Mouse (Mus musculus) inflammation-experienced regulatory T-cells, adult 16 weeks (primary cell): ENCODE results near the gene Ipo13. TPM values are rescaled to one million over a fixed set of nuclear protein-coding genes. Genes with fewer than 3 reads are reported as not detected.

ENCODE experiments used
- polyA plus RNA-seq: library from polyadenylated mRNA; unstranded; fragments of 100-300 nt; shearing (Covaris generic); gene quantifications from one replicate; pipeline ENCODE4 v1.2.1, GENCODE M21; 2017

The Ipo13 gene
- 39.5 TPM for polyA plus RNA-seq

DNA sequence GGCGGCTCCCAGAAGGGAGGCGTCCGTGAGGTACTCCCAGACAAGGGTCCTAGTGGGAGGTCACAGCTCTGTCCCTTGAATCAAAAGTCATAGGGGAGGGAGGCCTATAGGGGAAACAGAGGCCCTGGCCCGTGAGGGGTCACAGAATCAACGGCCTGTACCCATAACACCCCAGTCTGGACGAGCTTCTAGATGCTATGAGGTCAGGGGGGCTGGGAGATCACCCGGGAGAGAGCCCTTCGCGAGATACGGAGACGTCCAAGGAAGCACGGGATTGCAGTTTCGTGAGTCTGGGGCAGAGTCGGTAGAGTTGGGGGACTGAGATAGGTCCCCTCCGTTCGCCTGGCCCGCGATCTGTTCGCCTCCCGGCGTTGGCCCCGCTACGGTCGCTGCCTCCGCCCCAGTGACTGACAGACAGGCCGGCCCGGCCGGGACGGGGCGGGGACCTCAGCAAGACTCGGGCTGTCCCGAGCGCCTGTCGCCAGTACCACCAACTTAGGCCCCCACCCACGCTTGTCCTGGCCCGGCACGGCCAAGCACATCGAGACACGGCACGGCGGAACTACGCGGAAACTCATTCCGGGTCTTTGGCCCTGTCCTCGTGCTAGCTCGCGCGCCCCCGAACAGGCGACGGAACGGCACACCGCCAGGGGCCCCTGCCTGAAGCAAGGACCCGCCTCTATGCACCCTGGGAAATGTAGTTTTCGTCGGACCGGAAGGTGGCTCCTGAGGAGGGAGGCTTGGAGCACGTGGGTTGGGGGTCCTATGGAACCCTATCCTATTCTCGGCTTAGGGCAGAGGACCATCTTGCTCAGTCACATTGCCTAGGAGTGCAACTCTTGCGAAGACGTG, at the start of gene Ipo13:
TSS of gene Ipo13 (minus strand) at position 409 of the 852 bp plus-strand sequence.

DNA sequence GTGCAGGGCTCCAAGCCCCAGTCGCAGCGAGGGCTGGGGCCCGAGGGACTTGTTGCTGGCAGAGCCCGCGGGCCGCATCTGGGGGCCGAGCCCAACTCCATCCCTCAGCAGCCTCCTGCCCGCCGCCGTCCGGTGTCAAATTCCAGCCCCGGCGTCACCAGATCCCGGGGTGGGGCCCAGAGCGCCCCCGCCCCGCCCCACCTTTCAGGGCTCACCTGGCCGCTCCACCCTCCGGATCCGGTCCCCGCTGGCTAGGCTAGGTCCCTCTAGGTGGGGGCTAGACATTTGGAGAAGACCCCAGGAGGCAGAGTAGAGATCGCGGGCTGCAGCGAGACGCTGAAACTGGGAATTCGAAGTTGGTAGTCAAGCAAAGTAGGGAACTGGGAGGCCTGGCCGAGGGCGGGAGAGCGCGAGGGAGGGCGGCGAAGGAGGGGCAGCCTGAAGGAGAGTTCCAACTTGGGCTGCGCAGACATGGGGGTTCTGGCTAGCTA, 14.6 kb upstream of the Ipo13 start, which contains the start of gene Artn:
TSS of gene Artn (minus strand) at position 373 of the 491 bp plus-strand sequence.

DNA sequence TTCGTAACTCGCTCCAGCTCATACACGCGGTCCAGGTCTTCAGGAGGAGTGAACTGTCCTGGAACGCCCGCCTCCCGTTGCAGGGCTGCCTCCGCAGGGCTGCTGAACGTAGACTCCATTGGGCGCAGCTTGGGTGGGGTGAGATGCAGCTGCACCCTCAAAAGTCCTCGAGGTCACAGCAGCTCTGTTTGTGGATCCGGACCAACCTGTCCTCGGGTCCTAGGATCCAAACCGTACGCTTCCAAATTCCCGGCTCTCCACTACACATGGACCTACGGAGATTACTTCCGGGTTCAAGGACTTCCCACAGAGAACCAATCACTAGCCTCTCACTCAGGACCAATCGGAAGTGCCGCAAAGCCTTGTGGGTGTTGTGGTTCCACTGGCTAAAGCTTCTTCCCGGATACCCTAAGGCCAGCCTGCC, 23.0 kb downstream of the Ipo13 start, which contains the start of gene Dph2:
TSS of gene Dph2 (minus strand) at position 295 of the 424 bp plus-strand sequence.

DNA sequence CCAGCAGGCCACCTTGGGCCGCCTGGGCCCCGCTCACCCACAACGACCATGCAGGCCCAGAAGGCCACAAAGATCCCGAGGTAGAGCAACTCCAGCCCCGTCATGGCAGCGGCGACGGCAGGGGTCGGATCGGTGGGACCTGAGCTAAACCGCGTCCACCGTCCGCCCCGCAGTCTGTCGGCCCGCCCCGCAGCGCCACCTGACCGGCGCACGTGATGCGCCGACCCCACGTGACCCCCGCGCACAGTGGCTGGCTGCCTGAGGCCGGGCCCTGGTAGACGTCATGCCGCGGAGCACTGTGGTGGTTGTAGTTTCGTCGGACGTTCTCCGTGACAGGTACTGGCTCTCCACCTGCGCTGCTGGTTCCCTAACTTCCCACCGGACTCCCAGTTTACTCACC, 27.7 kb downstream of the Ipo13 start, which contains the start of gene Atp6v0b:
TSS of gene Atp6v0b (minus strand) at position 201 of the 400 bp plus-strand sequence.

DNA sequence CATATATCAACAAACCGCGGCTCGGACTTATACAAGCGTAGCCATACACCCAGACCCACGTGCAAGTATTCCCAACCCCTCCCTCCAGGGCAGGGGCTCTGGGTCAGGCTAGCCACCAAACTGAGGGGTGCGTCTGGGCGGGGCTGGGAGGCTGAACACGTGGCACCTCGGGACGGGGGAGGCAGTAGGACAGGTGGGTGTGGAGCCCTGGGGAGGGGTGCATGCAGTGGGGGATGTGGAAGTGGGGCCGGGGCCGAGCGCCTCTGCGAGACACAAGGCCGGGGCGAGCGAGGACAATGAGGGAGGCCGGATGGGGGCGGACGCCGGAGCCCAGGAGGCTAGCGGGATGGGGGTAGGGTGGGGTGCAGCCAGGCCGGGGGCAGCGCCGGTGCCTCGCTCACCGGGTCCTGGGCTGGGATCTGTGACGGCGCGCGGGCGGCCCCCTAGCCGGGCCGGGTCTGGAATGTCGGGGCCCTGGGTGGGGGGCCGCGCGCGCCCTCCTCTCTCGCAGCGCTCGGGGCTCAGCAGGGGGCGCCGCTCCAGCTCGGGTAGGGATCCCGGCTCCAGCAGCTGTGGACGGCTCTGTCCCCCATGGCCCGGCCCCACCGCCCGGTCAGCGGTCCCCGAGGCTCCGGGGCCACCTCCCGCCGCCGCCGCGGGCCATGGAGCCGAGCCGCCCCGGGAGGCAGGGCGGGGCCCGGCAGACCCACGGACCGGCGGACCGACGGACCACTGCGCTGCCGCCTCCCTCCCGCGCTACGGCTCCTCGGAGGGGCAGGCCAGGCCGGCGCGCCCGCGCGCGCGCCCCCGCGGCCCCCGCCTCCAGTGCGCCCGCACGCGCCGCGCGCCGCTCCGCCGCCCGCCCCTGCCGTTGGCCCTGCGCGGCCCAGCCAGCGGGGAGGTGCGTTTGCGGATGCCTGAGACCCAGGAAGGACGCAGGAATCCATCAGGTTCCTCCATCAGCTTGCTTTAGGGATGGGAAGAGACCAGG, 31.8 kb downstream of the Ipo13 start, which contains the start of gene B4galt2:
TSS of gene B4galt2 (minus strand) at position 787 of the 991 bp plus-strand sequence.

DNA sequence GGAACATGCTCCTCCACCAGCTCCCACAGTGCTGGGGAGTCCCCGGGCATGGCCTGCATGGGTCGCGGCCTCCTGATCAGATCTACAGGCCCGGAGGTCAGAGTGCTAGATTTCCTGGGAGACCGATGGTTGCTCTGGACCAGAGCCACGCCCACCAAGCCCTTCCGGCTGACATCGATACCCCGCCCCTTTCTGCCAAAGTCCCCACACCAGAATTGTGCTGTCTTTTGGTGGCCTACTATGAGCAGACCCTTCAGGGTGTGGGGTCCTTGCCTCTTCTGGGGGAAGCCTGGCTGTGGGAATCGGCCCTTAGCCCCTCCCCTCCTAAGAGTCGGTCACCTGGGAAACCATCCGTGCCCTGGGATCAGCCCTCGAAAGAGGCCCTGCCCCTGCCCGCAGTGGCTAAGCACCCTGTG, 42.3 kb downstream of the Ipo13 start, which contains the start of gene Ccdc24:
TSS of gene Ccdc24 (minus strand) at position 87 of the 416 bp plus-strand sequence.

Other genes with a start within 250 kb of the Ipo13 start
- gene Dmap1, start 232.7 kb downstream of the Ipo13 start, polyA plus RNA-seq, result 52.7 TPM
- not detected for gene Gm12845, start 190.6 kb downstream of the Ipo13 start, polyA plus RNA-seq
- gene Klf17, start 149.4 kb downstream of the Ipo13 start, polyA plus RNA-seq, result not detected
- gene Slc6a9, start 80.5 kb downstream of the Ipo13 start, polyA plus RNA-seq, result 0.77 TPM
- not detected for gene Ccdc24, start 42.4 kb downstream of the Ipo13 start, polyA plus RNA-seq
- not detected for gene B4galt2, start 31.5 kb downstream of the Ipo13 start, polyA plus RNA-seq
- gene Atp6v0b, start 27.7 kb downstream of the Ipo13 start, polyA plus RNA-seq, result 142 TPM
- 45.5 TPM for gene Dph2, start 23.0 kb downstream of the Ipo13 start, polyA plus RNA-seq
- not detected for gene Artn, start 14.8 kb upstream of the Ipo13 start, polyA plus RNA-seq
- gene St3gal3, start 219.9 kb upstream of the Ipo13 start, polyA plus RNA-seq, result 1.5 TPM